Mouse (Mus musculus) liver, adult 2 months (tissue): Measurements from ENCODE around the gene Gm3415.

Experiments
- CTCF ChIP-seq: fragments of 200-500 bp; IDR thresholded peaks from 2 replicates; pipeline ENCODE4 v1.5.1; 2011; ENCODE audit warnings: low read depth, low read length, control low read depth
- POLR2A ChIP-seq: fragments of 200-500 bp; IDR thresholded peaks from 2 replicates; pipeline ENCODE4 v1.6.1; 2011; ENCODE audit warnings: low read length, control low read depth; ENCODE audit not compliant: insufficient read depth; ENCODE audit errors: extremely low read depth

DNA sequence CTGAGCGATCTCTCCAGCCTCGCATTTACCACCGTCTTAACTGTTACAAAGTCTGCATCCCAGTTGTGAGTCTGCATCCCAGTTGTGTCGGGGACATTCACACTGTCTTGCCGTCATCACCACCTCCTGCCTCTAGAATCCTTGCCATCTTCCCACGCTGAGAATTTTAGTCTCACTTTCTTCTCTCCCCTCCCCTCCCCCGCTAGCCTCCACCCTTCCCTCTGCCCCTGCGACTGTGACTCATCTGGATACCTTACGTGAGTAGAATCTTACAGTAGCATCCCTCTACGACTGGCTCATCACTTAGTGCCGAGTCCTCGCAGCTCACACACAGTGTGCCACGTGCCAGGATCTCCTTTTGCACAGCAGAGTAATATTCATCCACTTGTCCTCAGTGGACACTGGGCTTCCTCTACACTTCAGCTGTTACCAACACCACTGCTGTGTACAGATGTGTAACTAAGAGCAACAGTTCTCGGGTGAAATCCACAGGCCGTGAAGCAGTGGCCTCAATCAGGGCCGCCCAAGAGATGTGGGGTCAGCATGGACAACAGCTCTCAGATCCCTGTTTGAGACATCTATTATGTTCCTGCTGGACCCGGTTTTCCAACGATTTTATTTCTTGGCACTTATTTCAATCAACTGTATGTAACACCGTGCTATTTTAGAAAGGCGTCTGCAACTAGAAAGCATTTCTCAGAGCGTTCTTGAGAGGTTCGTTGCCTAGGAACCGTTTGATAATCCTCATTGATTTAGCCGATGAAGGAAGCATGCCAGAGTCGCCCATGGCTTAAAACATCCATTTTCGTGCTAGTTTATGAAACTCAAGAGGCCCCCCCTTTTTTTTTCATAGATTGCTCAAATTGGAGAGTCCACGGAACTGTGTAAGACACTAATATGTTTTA, 42.5 kb downstream of the Gm3415 start:
- no peak for TF ChIP-seq CTCF
- no peak for TF ChIP-seq POLR2A
